Mouse (Mus musculus): ENCODE data around the gene Exosc5. TPM values are rescaled to one million over a fixed set of nuclear protein-coding genes. Genes with fewer than 3 reads are reported as not detected.

Exosc5 gene
- polyA plus RNA-seq, 1 experiment from 2014 or later = 81.4 TPM

DNA sequence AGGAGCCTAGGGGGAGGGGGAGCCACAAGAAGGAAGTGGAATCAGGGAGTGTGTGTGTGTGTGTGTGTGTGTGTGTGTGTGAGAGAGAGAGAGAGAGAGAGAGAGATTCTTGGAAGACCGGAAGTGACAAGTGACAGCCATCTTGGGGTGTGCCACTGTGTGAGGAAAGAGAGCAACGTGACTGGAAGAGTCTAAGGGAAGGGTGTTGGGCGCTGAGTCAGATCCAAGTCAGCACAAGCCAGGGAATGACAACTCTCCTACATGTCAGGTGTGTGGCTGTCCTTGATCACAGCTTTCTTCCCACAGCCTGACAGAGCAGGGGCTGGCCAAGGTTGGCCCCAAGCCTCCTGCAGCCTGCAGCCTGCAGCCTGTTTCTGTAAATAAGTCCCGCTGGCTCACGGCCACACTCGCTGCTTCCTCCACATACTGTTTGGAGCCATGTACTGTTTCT is 46.9 kb downstream of the Exosc5 start:
- 69% methylated on average over 6 of the region's 6 CpGs for WGBS
- Histone ChIP-seq H3K27ac (replicated peaks) (no peak overlapping the region), H3K36me3 (no peaks in the 10 kb centered on the region), H3K9me3 (replicated peaks) (peaks cover 11% of the 10 kb centered on the region), H3K4me3 (no peak overlapping the region), H3K27me3 (ENCODE audit: low read depth, poor library complexity, severe bottlenecking) (peaks cover 30% of the 10 kb centered on the region), H3K4me1 (peaks cover 29% of the 10 kb centered on the region)
- DNase-seq (ENCODE audit: low spot score) = no peak

DNA sequence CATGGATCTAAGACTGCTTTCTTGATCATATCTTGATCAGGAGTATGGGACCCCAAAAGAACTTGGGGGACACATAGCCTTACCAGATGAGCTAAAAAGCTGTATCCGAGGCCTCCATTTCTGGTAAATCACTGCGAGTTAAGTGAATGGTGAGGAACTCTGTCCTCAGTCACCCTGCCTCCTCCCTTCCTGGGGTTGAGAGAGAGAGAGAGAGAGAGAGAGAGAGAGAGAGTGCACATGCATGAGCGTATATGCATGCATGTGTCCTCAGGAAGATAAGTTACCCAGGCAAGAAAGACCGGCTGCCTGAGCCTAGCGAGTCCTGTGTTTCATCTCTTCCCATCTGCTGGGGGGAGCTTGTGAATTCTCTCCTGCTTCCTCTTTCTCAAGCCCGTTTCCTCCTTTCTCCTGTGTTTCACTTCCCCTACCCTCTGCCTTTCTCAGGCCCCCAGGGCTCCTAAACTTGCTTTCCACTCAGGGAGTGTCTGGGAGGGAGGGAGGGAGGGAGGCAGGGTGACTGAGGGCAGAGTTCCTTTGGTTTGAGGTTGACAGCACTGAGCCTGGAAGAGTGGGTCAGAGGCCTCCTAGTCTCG is 47.7 kb downstream of the Exosc5 start:
- peaks cover 7% of the 10 kb centered on the region for H3K9me3 ChIP-seq (replicated peaks)
- peaks cover 2% of the 10 kb centered on the region for H3K36me3 ChIP-seq
- DNase-seq (ENCODE audit: low spot score) = no peak
- no peak overlapping the region for H3K4me3 ChIP-seq
- no peak overlapping the region for H3K27ac ChIP-seq (replicated peaks)
- H3K27me3 ChIP-seq (ENCODE audit: low read depth, poor library complexity, severe bottlenecking) = peaks cover 30% of the 10 kb centered on the region
- peaks cover 37% of the 10 kb centered on the region for H3K4me1 ChIP-seq
- WGBS = 74% methylated on average over 7 of the region's 7 CpGs

DNA sequence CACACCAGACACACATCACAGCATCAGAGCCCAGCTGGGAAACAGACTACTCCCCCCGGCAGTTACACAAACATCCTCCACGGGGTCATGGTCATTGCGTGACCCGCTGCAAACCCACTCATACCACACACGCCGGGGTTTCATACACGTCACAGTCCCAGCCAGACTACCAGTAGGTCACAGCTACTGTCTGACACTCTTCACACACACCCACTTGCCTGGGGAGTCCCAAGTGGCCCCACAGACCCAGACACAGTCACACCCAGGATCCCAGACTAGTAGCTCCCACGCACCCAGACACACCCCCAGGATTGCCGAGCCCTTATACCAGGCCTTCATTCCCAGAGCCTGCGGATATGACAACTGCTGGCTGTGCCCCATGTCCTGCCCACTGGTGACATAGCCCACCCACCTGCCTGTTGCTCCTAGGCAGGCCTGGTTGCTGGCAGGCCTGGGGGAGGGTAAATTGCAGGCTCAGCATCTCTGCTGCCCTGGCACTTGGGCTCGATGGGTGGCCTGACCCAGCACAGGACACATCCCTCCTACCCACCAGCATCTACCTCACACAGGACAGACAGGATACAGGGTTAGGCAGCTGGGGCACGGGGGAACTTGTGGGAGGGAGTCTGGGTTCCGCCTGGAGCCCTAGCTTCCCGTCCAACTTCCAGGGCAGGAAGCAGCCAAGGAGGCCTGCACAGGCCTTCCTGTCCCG is 48.8 kb downstream of the Exosc5 start:
- Histone ChIP-seq H3K4me1 (peaks cover 46% of the 10 kb centered on the region), H3K36me3 (peaks cover 13% of the 10 kb centered on the region), H3K27ac (replicated peaks) (no peak overlapping the region), H3K9me3 (replicated peaks) (no peaks in the 10 kb centered on the region), H3K27me3 (ENCODE audit: low read depth, poor library complexity, severe bottlenecking) (peaks cover 30% of the 10 kb centered on the region), H3K4me3 (no peak overlapping the region)
- WGBS = 61% methylated on average over 15 of the region's 15 CpGs
- DNase-seq (ENCODE audit: low spot score) = no peak

DNA sequence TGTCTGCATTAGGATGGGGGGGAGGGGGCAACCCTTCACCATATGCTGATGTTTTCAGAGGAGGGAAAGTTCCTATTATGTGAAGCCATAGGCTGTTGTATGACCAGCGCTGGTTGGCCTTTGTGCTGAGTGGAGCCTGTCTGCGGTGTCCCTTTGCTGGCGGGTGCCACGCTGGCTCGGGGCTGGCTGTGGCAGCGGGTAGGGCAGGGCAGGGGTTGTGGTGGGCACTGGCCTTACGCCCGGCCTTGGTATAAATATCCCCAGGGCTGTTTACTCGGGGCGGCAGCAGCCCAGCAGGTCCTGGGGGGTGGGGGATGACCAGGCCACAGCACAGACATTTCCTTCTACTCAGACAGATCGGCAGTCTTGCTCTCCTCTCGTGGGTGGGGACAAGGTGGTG is 51.0 kb downstream of the Exosc5 start:
- H3K36me3 ChIP-seq = peaks cover 35% of the 10 kb centered on the region
- no peaks in the 10 kb centered on the region for H3K9me3 ChIP-seq (replicated peaks)
- WGBS = 21% methylated on average over 12 of the region's 12 CpGs
- no peak for DNase-seq (ENCODE audit: low spot score)
- H3K4me1 ChIP-seq = peaks cover 33% of the 10 kb centered on the region
- peak overlapping the region; percentile 72 for H3K27ac ChIP-seq (replicated peaks)
- peak overlapping the region; percentile 21; the same call in 1 of the 2 replicates for H3K4me3 ChIP-seq
- peaks cover 11% of the 10 kb centered on the region for H3K27me3 ChIP-seq (ENCODE audit: low read depth, poor library complexity, severe bottlenecking)

DNA sequence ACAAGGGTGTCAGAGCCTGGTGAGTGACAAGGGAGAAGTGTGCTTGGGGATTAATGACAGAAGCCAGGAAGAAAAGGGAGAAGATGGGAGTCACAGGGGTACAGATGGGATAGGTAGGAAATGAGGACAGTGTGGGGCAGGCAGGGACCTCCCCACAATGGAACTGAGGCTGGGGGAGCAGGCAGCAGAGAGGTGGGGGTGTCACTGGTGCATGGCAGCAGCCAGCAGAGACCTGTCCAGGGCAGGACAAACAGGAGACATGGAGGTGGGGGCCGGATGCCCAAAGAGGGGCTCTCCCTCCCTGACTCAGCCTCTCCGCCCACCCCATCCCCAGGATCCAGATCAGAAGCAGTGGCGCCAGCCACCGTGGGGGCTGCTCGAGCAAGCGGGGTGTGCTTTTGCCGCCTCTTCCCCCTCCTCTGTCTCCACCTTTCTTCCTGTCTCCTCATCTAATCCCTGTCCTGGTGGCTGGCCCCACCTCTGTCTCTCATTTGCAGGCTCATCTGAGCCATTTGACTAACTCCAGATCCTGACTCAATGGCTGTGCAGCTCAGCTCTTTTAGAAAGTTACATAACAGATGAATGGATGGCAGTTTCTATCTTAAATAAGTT is 51.7 kb downstream of the Exosc5 start:
- Histone ChIP-seq H3K27ac (replicated peaks) (peak overlapping the region; percentile 72), H3K4me1 (peaks cover 31% of the 10 kb centered on the region), H3K36me3 (peaks cover 42% of the 10 kb centered on the region), H3K4me3 (peak overlapping the region; percentile 17; the same call in 1 of the 2 replicates), H3K27me3 (ENCODE audit: low read depth, poor library complexity, severe bottlenecking) (peaks cover 6% of the 10 kb centered on the region; the same call in 1 of the 2 replicates), H3K9me3 (replicated peaks) (no peaks in the 10 kb centered on the region)
- WGBS = 4% methylated on average over 7 of the region's 7 CpGs
- DNase-seq (ENCODE audit: low spot score) = no peak

DNA sequence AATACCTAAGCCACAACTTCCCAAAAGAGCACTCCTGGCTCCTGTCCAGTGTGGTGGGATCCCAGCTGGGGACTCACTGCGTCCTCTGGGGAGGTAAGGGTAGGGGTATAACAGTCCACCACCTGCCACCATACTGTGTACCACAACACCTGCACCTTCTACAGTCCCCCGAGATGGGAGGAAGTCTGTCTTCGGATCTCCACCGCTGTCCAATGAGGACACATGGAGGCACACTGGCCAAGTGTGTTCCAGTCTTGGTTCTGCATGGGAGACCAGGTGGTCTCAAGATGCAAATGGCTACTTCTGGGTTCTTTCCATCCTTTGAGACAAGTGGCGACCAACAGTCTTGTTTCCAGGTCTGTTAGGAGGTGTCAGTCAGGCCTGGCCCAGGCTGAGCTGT is 52.2 kb downstream of the Exosc5 start:
- 65% methylated on average over 5 of the region's 5 CpGs for WGBS
- Histone ChIP-seq H3K9me3 (replicated peaks) (no peaks in the 10 kb centered on the region), H3K4me1 (peaks cover 31% of the 10 kb centered on the region), H3K36me3 (peaks cover 47% of the 10 kb centered on the region), H3K27ac (replicated peaks) (peak overlapping the region; percentile 72; the same call in 1 of the 2 replicates), H3K4me3 (no peak overlapping the region), H3K27me3 (ENCODE audit: low read depth, poor library complexity, severe bottlenecking) (0 out of 2 replicates have a peak, but pooled peaks cover 1% of the 10 kb centered on the region)
- DNase-seq (ENCODE audit: low spot score) = no peak

DNA sequence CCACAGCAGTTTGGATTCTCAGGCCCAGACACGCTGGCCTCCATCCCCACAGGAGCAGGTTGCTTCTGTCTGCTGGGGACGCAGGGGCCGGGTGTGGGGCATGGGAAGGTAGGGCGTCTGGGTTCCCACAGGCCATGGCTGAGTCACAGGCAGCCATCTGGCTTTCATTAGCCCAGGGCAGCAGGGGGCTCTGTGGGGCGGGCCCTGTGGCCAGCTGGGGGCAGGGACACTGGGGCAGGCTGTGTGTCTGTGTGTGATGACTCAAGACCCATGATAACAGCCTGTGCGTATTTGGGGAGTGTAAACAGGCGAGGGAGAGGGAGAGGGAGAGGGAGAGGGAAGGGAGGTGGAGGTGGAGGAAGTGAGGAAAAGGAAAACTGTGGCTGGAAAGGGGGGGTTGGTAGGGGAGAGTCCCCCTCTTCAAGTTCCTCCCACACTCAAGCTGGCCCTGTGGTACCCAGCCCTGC is 52.8 kb downstream of the Exosc5 start:
- Histone ChIP-seq H3K4me3 (no peak overlapping the region), H3K36me3 (peaks cover 48% of the 10 kb centered on the region), H3K9me3 (replicated peaks) (no peaks in the 10 kb centered on the region), H3K27ac (replicated peaks) (0 out of 2 replicates have a peak overlapping the region, but pooled peaks have one; percentile 23), H3K4me1 (peaks cover 31% of the 10 kb centered on the region), H3K27me3 (ENCODE audit: low read depth, poor library complexity, severe bottlenecking) (no peaks in the 10 kb centered on the region)
- 36% methylated on average over 7 of the region's 7 CpGs for WGBS
- DNase-seq (ENCODE audit: low spot score) = peak; percentile 41

DNA sequence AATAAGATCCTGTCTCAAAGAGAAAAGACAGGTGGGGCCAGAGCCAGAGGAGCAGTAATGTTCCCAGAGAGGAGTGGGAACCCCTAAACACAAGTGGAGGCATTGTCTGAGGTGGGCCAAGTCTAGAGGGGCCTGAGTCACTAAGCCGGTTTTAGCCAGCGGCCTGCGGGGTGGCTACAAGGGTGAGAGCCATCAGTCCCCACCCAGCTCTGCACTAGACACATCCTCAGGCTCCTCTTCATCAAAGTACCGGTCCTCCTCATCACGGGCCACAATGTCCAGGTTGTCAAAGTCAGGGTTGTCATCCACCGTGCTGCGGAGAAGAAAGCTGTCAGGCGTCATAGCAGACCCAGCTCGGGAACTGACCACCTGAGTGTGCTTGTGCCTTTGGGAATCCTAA is 53.8 kb downstream of the Exosc5 start:
- H3K36me3 ChIP-seq = peaks cover 48% of the 10 kb centered on the region

DNA sequence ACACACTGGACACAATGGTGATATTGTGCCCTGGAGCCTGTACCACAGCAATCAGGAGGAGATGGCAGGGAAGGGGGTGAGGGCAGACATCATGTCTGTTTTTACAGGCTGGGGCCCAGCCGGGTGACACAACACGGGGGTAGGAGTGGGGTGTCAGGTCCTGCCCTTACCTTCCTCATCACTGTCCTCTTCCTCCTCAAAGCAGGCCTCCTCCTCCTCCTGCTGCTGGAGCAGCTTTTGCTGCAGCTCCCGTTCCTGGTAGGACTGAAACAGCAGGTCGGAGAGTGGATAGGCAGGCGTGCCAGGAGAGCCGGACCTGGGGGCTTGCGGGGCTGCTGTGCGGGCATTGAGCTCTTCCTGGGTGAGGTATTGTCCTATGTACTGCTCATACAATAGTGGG is 55.6 kb downstream of the Exosc5 start:
- WGBS = 98% methylated on average over 8 of the region's 8 CpGs
- Histone ChIP-seq H3K4me1 (peaks cover 47% of the 10 kb centered on the region), H3K9me3 (replicated peaks) (no peaks in the 10 kb centered on the region), H3K27ac (replicated peaks) (no peak overlapping the region), H3K36me3 (peaks cover 48% of the 10 kb centered on the region), H3K4me3 (no peak overlapping the region), H3K27me3 (ENCODE audit: low read depth, poor library complexity, severe bottlenecking) (no peaks in the 10 kb centered on the region)
- no peak for DNase-seq (ENCODE audit: low spot score)

More for the DNA sequence above, 53.8 kb downstream of the Exosc5 start:
- no peak overlapping the region for H3K4me3 ChIP-seq
- 90% methylated on average over 9 of the region's 9 CpGs for WGBS
- no peak for DNase-seq (ENCODE audit: low spot score)
- no peaks in the 10 kb centered on the region for H3K9me3 ChIP-seq (replicated peaks)
- no peaks in the 10 kb centered on the region for H3K27me3 ChIP-seq (ENCODE audit: low read depth, poor library complexity, severe bottlenecking)
- H3K4me1 ChIP-seq = peaks cover 36% of the 10 kb centered on the region
- H3K27ac ChIP-seq (replicated peaks) = no peak overlapping the region

DNA sequence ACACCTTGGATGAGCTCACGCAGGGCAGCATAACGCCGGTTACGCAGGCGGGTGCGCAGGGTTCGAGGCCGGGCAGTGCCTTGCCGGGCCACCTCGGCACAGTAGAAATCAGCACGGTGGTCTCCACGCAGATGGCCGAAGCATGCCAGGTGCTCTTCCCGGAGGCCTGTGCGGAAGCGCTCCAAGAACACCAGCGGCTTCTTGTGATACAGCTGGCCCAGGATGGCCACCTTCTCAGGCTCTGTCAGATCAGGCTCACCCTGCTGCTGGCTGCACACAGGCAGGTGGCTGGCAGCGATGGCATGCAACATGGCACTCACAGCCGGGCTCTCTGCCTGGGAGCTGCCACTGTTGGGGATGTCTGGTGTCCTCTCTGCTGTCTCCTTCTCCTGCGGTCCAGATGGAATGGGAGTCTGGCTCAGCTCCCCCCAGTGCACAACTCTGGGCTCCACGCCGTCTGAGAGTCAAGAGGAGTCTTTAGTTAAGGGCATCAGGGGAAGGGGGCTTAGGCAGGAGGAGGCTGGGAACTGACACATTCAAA is 56.8 kb downstream of the Exosc5 start:
- H3K27me3 ChIP-seq (ENCODE audit: low read depth, poor library complexity, severe bottlenecking) = no peaks in the 10 kb centered on the region
- DNase-seq (ENCODE audit: low spot score) = no peak
- H3K36me3 ChIP-seq = peaks cover 59% of the 10 kb centered on the region
- no peaks in the 10 kb centered on the region for H3K9me3 ChIP-seq (replicated peaks)
- H3K4me1 ChIP-seq = peaks cover 36% of the 10 kb centered on the region
- no peak overlapping the region for H3K27ac ChIP-seq (replicated peaks)
- 96% methylated on average over 22 of the region's 22 CpGs for WGBS
- H3K4me3 ChIP-seq = no peak overlapping the region

DNA sequence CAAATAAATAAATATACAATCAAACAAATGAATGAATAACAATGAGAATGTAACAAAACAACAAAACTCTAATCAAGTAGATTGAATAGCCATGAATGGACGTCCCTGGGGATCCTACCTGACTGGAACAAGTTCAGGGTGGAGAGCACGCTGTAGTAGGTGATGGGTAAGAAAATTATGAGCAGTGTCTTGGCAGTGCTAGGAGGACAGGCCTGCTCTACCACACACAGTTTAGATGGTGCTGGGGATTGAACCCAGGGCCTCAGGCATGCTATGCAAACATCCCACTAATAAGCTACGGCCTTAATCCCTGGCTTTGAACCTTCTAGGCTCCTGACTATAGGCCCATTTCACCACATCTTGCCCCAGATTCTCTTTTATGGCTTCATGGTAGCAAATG is 58.5 kb downstream of the Exosc5 start:
- peaks cover 64% of the 10 kb centered on the region for H3K36me3 ChIP-seq
- peaks cover 19% of the 10 kb centered on the region for H3K4me1 ChIP-seq

DNA sequence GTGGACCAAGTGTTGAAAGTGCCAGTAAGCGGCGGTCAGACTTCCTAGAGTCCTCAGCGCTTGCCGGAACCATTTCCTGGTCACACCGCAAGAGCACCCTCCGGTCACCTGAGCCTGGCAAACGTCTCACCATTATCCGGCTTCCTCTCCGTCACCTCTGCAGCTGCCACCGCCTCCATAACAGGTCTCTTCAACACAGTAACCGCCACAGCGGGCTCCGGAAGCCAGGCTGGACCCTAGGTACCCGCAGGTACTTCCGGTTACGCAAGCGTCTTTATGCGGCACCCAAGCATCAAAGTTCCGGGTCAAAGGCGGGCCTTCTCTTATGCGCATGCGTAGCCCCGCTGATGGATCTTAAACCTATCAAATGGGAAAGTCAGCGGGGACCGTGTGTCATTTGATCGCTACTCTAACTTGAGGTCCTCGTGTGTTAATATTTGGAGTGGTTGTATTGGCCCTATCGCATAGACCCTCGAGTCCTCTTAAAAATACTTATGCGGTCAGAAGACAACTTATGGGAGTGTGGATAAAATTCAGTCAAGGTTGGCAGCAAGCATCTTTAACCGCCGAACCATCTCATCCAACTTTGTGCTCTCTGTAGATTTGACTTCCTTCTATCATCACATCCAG is 59.9 kb downstream of the Exosc5 start, which contains the start of gene Ccdc97:
Gene Ccdc97, minus strand, starts transcription at position 301 of the 630 bp plus-strand sequence.
- peaks cover 64% of the 10 kb centered on the region for H3K36me3 ChIP-seq
- peak; percentile 89 for DNase-seq (ENCODE audit: low spot score)
- peak within 1 kb of the TSS; percentile 78 for H3K4me3 ChIP-seq
- peaks cover 18% of the 10 kb centered on the region for H3K4me1 ChIP-seq
- H3K9me3 ChIP-seq (replicated peaks) = no peaks in the 10 kb centered on the region
- 4% methylated on average over 32 of the region's 32 CpGs for WGBS
- H3K27me3 ChIP-seq (ENCODE audit: low read depth, poor library complexity, severe bottlenecking) = no peaks in the 10 kb centered on the region
- peak within 1 kb of the TSS; percentile 87 for H3K27ac ChIP-seq (replicated peaks)

More for the DNA sequence above, 58.5 kb downstream of the Exosc5 start:
- H3K27ac ChIP-seq (replicated peaks) = no peak overlapping the region
- DNase-seq (ENCODE audit: low spot score) = no peak
- WGBS = 95% methylated on average over 3 of the region's 3 CpGs
- H3K27me3 ChIP-seq (ENCODE audit: low read depth, poor library complexity, severe bottlenecking) = no peaks in the 10 kb centered on the region
- peak overlapping the region; percentile 78 for H3K4me3 ChIP-seq
- H3K9me3 ChIP-seq (replicated peaks) = no peaks in the 10 kb centered on the region

Measured in midbrain, embryonic 10.5 days (tissue).